Mouse (Mus musculus) heart, adult 2 months (tissue): Measurements from ENCODE around the gene Olfr71.

ENCODE experiments used
- CTCF ChIP-seq: fragments of 200-600 bp; IDR thresholded peaks from 2 replicates; pipeline ENCODE4 v1.8.1; 2022; ENCODE audit warnings: antibody characterized with exemption, mild to moderate bottlenecking, moderate library complexity
- EP300 ChIP-seq: fragments of 200-500 bp; IDR thresholded peaks from 2 replicates; pipeline ENCODE4 v1.6.1; 2011; ENCODE audit warnings: low read depth, low read length, control low read depth; ENCODE audit not compliant: insufficient read depth
- POLR2A ChIP-seq: fragments of 200-500 bp; IDR thresholded peaks from 2 replicates; pipeline ENCODE4 v1.6.1; 2011; ENCODE audit warnings: mild to moderate bottlenecking, low read depth, low read length, control low read depth; ENCODE audit not compliant: insufficient read depth

- TF ChIP-seq EP300: no peak
- no peak for TF ChIP-seq CTCF
- no peak for TF ChIP-seq POLR2A
These were observed at the start of gene Olfr71 for GRCm38 (mm10) chr4:43709869-43710268.
